Mouse (Mus musculus) CH12.LX (cell line): ENCODE results near the gene Rab3a.

Experiments
- CHD2 ChIP-seq: IDR thresholded peaks from 2 replicates; pipeline ENCODE4 v1.6.1; 2011; ENCODE audit warnings: low read length, improper control_type of control experiment
- CTCF ChIP-seq, 2 experiments: IDR thresholded peaks in 1 of 2; conservative IDR thresholded peaks in 1 of 2; 2 replicates each; pipeline ENCODE4 v1.5.1; 2011 to 2012; ENCODE audit warnings: low read depth in 2 of 2, low read length in 2 of 2, improper control_type of control experiment in 1 of 2, inconsistent platforms in 1 of 2, mild to moderate bottlenecking in 1 of 2, moderate library complexity in 1 of 2
- HCFC1 ChIP-seq: IDR thresholded peaks from 2 replicates; pipeline ENCODE4 v1.6.1; 2012; ENCODE audit warnings: low read depth, mild to moderate bottlenecking, inconsistent platforms, low read length, improper control_type of control experiment
- RAD21 ChIP-seq: IDR thresholded peaks from 2 replicates; pipeline ENCODE4 v1.6.1; 2011; ENCODE audit warnings: low read depth, mild to moderate bottlenecking, low read length, improper control_type of control experiment, moderate library complexity
- SIN3A ChIP-seq: IDR thresholded peaks from 2 replicates; pipeline ENCODE4 v1.6.1; 2012; ENCODE audit warnings: low read length, improper control_type of control experiment, inconsistent platforms

GRCm38 (mm10) chr8:70772890-70773289 is 18.4 kb downstream of the Rab3a start:
- TF ChIP-seq CHD2 (no peak), RAD21 (no peak; the same call in 1 of the 2 replicates), HCFC1 (no peak), SIN3A (peak; percentile 92), CTCF (conservative IDR thresholded peaks at IDR 0.05 in 1 of 2, IDR thresholded peaks at IDR 0.05 in 1 of 2; ENCODE audit: low read depth in 2 of 2, low read length in 2 of 2) (no peak)
